Mouse (Mus musculus) E14TG2a.4 (cell line): ENCODE results near the gene Fbxl17.

Source experiments
- H3K27me3 ChIP-seq: 2 replicates; pipeline ENCODE4 v1.6.1; 2014; ENCODE audit warnings: low read length, control low read depth; ENCODE audit not compliant: insufficient read depth
- H3K36me3 ChIP-seq: 2 replicates; pipeline ENCODE4 v1.6.1; 2014; ENCODE audit warnings: low read length, control low read depth; ENCODE audit not compliant: insufficient read depth
- H3K4me1 ChIP-seq: replicated peaks from 2 replicates; pipeline ENCODE4 v1.6.1; 2014; ENCODE audit warnings: low read depth, low read length, control low read depth
- H3K4me3 ChIP-seq: replicated peaks from 2 replicates; pipeline ENCODE4 v1.5.1; 2014; ENCODE audit warnings: mild to moderate bottlenecking, low read length
- H3K9me3 ChIP-seq: 2 replicates; pipeline ENCODE4 v1.6.1; 2014; ENCODE audit warnings: low read length, control low read depth
- CTCF ChIP-seq: conservative IDR thresholded peaks from 2 replicates; pipeline ENCODE4 v1.5.1; 2014; ENCODE audit warnings: low read length
- NANOG ChIP-seq: IDR thresholded peaks from 2 replicates; pipeline ENCODE4 v1.6.1; 2014; ENCODE audit warnings: borderline replicate concordance, low read length, mixed read lengths
- POU5F1 ChIP-seq: IDR thresholded peaks from 2 replicates; pipeline ENCODE4 v1.6.1; 2014; ENCODE audit warnings: low read length, borderline replicate concordance

Fbxl17 gene

GRCm38 (mm10) chr17:63279144-63279543, 220.7 kb downstream of the Fbxl17 start:
- Histone ChIP-seq H3K27me3 (no peaks in the 10 kb centered on the region), H3K36me3 (no peaks in the 10 kb centered on the region)
- TF ChIP-seq NANOG: no peak
- no peak for TF ChIP-seq POU5F1
- TF ChIP-seq CTCF: no peak

GRCm38 (mm10) chr17:63273353-63273752, 226.5 kb downstream of the Fbxl17 start:
- Histone ChIP-seq H3K36me3 (no peaks in the 10 kb centered on the region), H3K4me1 (no peaks in the 10 kb centered on the region), H3K4me3 (no peak overlapping the region), H3K9me3 (no peaks in the 10 kb centered on the region), H3K27me3 (no peaks in the 10 kb centered on the region)
- TF ChIP-seq NANOG: no peak
- no peak for TF ChIP-seq POU5F1
- TF ChIP-seq CTCF: no peak

More at GRCm38 (mm10) chr17:63279144-63279543, 220.7 kb downstream of the Fbxl17 start:
- no peaks in the 10 kb centered on the region for H3K9me3 ChIP-seq
- H3K4me1 ChIP-seq: peaks cover 4% of the 10 kb centered on the region; the same call in 1 of the 2 replicates
- H3K4me3 ChIP-seq: no peak overlapping the region

- Histone ChIP-seq H3K36me3 (no peaks in the 10 kb centered on the region), H3K4me1 (no peaks in the 10 kb centered on the region), H3K4me3 (no peak overlapping the region), H3K27me3 (no peaks in the 10 kb centered on the region), H3K9me3 (no peaks in the 10 kb centered on the region)
- TF ChIP-seq NANOG (no peak), CTCF (no peak), POU5F1 (no peak)
Observed at GRCm38 (mm10) chr17:63272914-63273313, 226.9 kb downstream of the Fbxl17 start.

- Histone ChIP-seq H3K36me3 (no peaks in the 10 kb centered on the region), H3K27me3 (no peaks in the 10 kb centered on the region), H3K4me3 (no peak overlapping the region), H3K9me3 (no peaks in the 10 kb centered on the region), H3K4me1 (no peaks in the 10 kb centered on the region)
- TF ChIP-seq NANOG (no peak), POU5F1 (no peak), CTCF (no peak)
Observed at GRCm38 (mm10) chr17:63271000-63271399, 228.8 kb downstream of the Fbxl17 start.

- TF ChIP-seq POU5F1 (no peak), NANOG (no peak), CTCF (no peak)
- Histone ChIP-seq H3K4me1 (no peaks in the 10 kb centered on the region), H3K9me3 (no peaks in the 10 kb centered on the region), H3K27me3 (no peaks in the 10 kb centered on the region), H3K36me3 (no peaks in the 10 kb centered on the region), H3K4me3 (no peak overlapping the region)
Observed at GRCm38 (mm10) chr17:63270513-63270912, 229.3 kb downstream of the Fbxl17 start.

GRCm38 (mm10) chr17:63262674-63263073, 237.1 kb downstream of the Fbxl17 start:
- no peaks in the 10 kb centered on the region for H3K36me3 ChIP-seq
- no peak overlapping the region for H3K4me3 ChIP-seq
- TF ChIP-seq POU5F1: no peak
- TF ChIP-seq NANOG: no peak
- no peak for TF ChIP-seq CTCF
- H3K27me3 ChIP-seq: no peaks in the 10 kb centered on the region
- no peaks in the 10 kb centered on the region for H3K4me1 ChIP-seq
- no peaks in the 10 kb centered on the region for H3K9me3 ChIP-seq

- Histone ChIP-seq H3K36me3 (no peaks in the 10 kb centered on the region), H3K9me3 (no peaks in the 10 kb centered on the region), H3K27me3 (no peaks in the 10 kb centered on the region), H3K4me1 (no peaks in the 10 kb centered on the region), H3K4me3 (no peak overlapping the region)
- no peak for TF ChIP-seq NANOG
- TF ChIP-seq POU5F1: no peak
- no peak for TF ChIP-seq CTCF
Observed at GRCm38 (mm10) chr17:63261508-63262141, 238.2 kb downstream of the Fbxl17 start.

GRCm38 (mm10) chr17:63259091-63259490, 240.7 kb downstream of the Fbxl17 start:
- TF ChIP-seq POU5F1 (no peak), NANOG (no peak), CTCF (no peak)
- H3K4me1 ChIP-seq: no peaks in the 10 kb centered on the region
- no peak overlapping the region for H3K4me3 ChIP-seq

More at GRCm38 (mm10) chr17:63259091-63259490, 240.7 kb downstream of the Fbxl17 start:
- no peaks in the 10 kb centered on the region for H3K27me3 ChIP-seq
- H3K9me3 ChIP-seq: no peaks in the 10 kb centered on the region
- no peaks in the 10 kb centered on the region for H3K36me3 ChIP-seq
